Mouse (Mus musculus) CH12.LX (cell line): Measurements from ENCODE around the gene Anapc15. TPM values are rescaled to one million over a fixed set of nuclear protein-coding genes. Genes with fewer than 3 reads are reported as not detected.

Experiments used
- DNase-seq: peaks from one replicate; pipeline ENCODE4 v3.0.0-alpha.2; 2013; ENCODE audit errors: extremely low read depth
- H3K27ac ChIP-seq: 2 replicates; pipeline ENCODE4 v1.5.1; 2012; ENCODE audit warnings: low read depth, mild to moderate bottlenecking, control low read depth, moderate library complexity; ENCODE audit not compliant: insufficient read depth
- H3K27me3 ChIP-seq: replicated peaks from 2 replicates; pipeline ENCODE3; 2012; ENCODE audit warnings: inconsistent platforms
- H3K36me3 ChIP-seq, 2 experiments: replicated peaks in 1 of 2; 2 replicates each; pipeline versions ENCODE3 to v1.6.1; 2012; ENCODE audit warnings: inconsistent platforms in 1 of 2, low read length in 1 of 2, mild to moderate bottlenecking in 1 of 2, mixed read lengths in 1 of 2, moderate library complexity in 1 of 2; ENCODE audit not compliant: control insufficient read depth in 1 of 2, insufficient read depth in 1 of 2
- H3K4me1 ChIP-seq, 2 experiments: 2 replicates each; pipeline ENCODE4 v1.6.1; 2012; ENCODE audit warnings: inconsistent platforms in 1 of 2, moderate library complexity in 1 of 2; ENCODE audit not compliant: insufficient read depth in 2 of 2, control insufficient read depth in 1 of 2
- H3K4me2 ChIP-seq: 2 replicates; pipeline ENCODE4 v1.6.1; 2012; ENCODE audit warnings: low read depth, mild to moderate bottlenecking, control low read depth; ENCODE audit not compliant: poor library complexity, insufficient read depth, severe bottlenecking
- H3K4me3 ChIP-seq, 3 experiments: fragments of 150-350 bp in 1 of 3; sonication (generic) in 1 of 3; replicated peaks in 1 of 3; 2 replicates each; pipeline versions ENCODE3 to v1.5.1; 2011 to 2012; ENCODE audit warnings: low read depth in 2 of 3, low read length in 2 of 3, mild to moderate bottlenecking in 2 of 3, moderate library complexity in 2 of 3, control low read depth in 1 of 3, improper control_type of control experiment in 1 of 3, inconsistent platforms in 1 of 3, mixed read lengths in 1 of 3; ENCODE audit not compliant: poor library complexity in 1 of 3
- H3K79me2 ChIP-seq: replicated peaks from 2 replicates; pipeline ENCODE4 v1.6.1; 2012; ENCODE audit warnings: mild to moderate bottlenecking, moderate library complexity; ENCODE audit not compliant: control insufficient read depth, poor library complexity, insufficient read depth, severe bottlenecking; ENCODE audit errors: extremely low read depth
- H3K9ac ChIP-seq: 2 replicates; pipeline ENCODE4 v1.6.1; 2012; ENCODE audit warnings: low read depth, mild to moderate bottlenecking, control low read depth, moderate library complexity; ENCODE audit not compliant: insufficient read depth
- H3K9me3 ChIP-seq: replicated peaks from 2 replicates; pipeline ENCODE3; 2012; ENCODE audit warnings: low read length, inconsistent platforms, mixed read lengths
- BHLHE40 ChIP-seq: IDR thresholded peaks from 2 replicates; pipeline ENCODE4 v1.6.1; 2011; ENCODE audit warnings: mild to moderate bottlenecking, low read depth, low read length, improper control_type of control experiment
- CHD1 ChIP-seq: IDR thresholded peaks from 2 replicates; pipeline ENCODE4 v1.6.1; 2012; ENCODE audit warnings: low read depth, low read length, improper control_type of control experiment, inconsistent platforms
- E2F4 ChIP-seq: IDR thresholded peaks from 2 replicates; pipeline ENCODE4 v1.6.1; 2011; ENCODE audit warnings: low read depth, low read length, improper control_type of control experiment; ENCODE audit not compliant: insufficient replicate concordance
- ELF1 ChIP-seq: IDR thresholded peaks from 2 replicates; pipeline ENCODE4 v1.6.1; 2014; ENCODE audit warnings: low read depth, mild to moderate bottlenecking, inconsistent platforms, low read length, improper control_type of control experiment
- ETS1 ChIP-seq: conservative IDR thresholded peaks from 2 replicates; pipeline ENCODE4 v1.6.1; 2012; ENCODE audit warnings: low read depth, mild to moderate bottlenecking, inconsistent platforms, low read length, improper control_type of control experiment, moderate library complexity
- HCFC1 ChIP-seq: IDR thresholded peaks from 2 replicates; pipeline ENCODE4 v1.6.1; 2012; ENCODE audit warnings: low read depth, mild to moderate bottlenecking, inconsistent platforms, low read length, improper control_type of control experiment
- JUN ChIP-seq: IDR thresholded peaks from 2 replicates; pipeline ENCODE4 v1.6.1; 2011; ENCODE audit warnings: low read depth, mild to moderate bottlenecking, low read length, improper control_type of control experiment, moderate library complexity; ENCODE audit not compliant: insufficient read depth
- JUND ChIP-seq: conservative IDR thresholded peaks from 2 replicates; pipeline ENCODE4 v1.6.1; 2011; ENCODE audit warnings: low read depth, low read length, improper control_type of control experiment
- KAT2A ChIP-seq: IDR thresholded peaks from 2 replicates; pipeline ENCODE4 v1.6.1; 2012; ENCODE audit warnings: low read length, improper control_type of control experiment, inconsistent platforms; ENCODE audit not compliant: insufficient replicate concordance
- MEF2A ChIP-seq: IDR thresholded peaks from 2 replicates; pipeline ENCODE4 v1.6.1; 2014; ENCODE audit warnings: low read depth, mild to moderate bottlenecking, inconsistent platforms, low read length, improper control_type of control experiment, borderline replicate concordance
- MXI1 ChIP-seq: IDR thresholded peaks from 2 replicates; pipeline ENCODE4 v1.6.1; 2011; ENCODE audit warnings: mild to moderate bottlenecking, low read depth, low read length, improper control_type of control experiment
- MYC ChIP-seq: IDR thresholded peaks from 2 replicates; pipeline ENCODE4 v1.6.1; 2011; ENCODE audit warnings: low read depth, mild to moderate bottlenecking, improper control_type of control experiment, low read length
- NRF1 ChIP-seq: IDR thresholded peaks from 2 replicates; pipeline ENCODE4 v1.6.1; 2014; ENCODE audit warnings: low read depth, mild to moderate bottlenecking, inconsistent platforms, low read length, improper control_type of control experiment, moderate library complexity
- PAX5 ChIP-seq: IDR thresholded peaks from 2 replicates; pipeline ENCODE4 v1.6.1; 2012; ENCODE audit warnings: low read length, inconsistent platforms, mixed read lengths
- POLR2A ChIP-seq: IDR thresholded peaks from 2 replicates; pipeline ENCODE4 v1.6.1; 2011; ENCODE audit warnings: low read depth, mild to moderate bottlenecking, improper control_type of control experiment, low read length
- RAD21 ChIP-seq: IDR thresholded peaks from 2 replicates; pipeline ENCODE4 v1.6.1; 2011; ENCODE audit warnings: low read depth, mild to moderate bottlenecking, low read length, improper control_type of control experiment, moderate library complexity
- RCOR1 ChIP-seq: conservative IDR thresholded peaks from 2 replicates; pipeline ENCODE4 v1.6.1; 2012; ENCODE audit warnings: low read depth, mild to moderate bottlenecking, inconsistent platforms, low read length, improper control_type of control experiment
- SIN3A ChIP-seq: IDR thresholded peaks from 2 replicates; pipeline ENCODE4 v1.6.1; 2012; ENCODE audit warnings: low read length, improper control_type of control experiment, inconsistent platforms
- SMC3 ChIP-seq: IDR thresholded peaks from 2 replicates; pipeline ENCODE4 v1.6.1; 2011; ENCODE audit warnings: low read depth, low read length, improper control_type of control experiment
- TBP ChIP-seq: conservative IDR thresholded peaks from 2 replicates; pipeline ENCODE4 v1.6.1; 2011; ENCODE audit warnings: low read depth, low read length, improper control_type of control experiment
- TCF12 ChIP-seq: IDR thresholded peaks from 2 replicates; pipeline ENCODE4 v1.6.1; 2014; ENCODE audit warnings: low read depth, mild to moderate bottlenecking, inconsistent platforms, low read length, improper control_type of control experiment
- UBTF ChIP-seq: IDR thresholded peaks from 2 replicates; pipeline ENCODE4 v1.6.1; 2012; ENCODE audit warnings: low read depth, mild to moderate bottlenecking, inconsistent platforms, low read length, improper control_type of control experiment, moderate library complexity
- USF1 ChIP-seq: IDR thresholded peaks from 2 replicates; pipeline ENCODE4 v1.6.1; 2014; ENCODE audit warnings: low read depth, mild to moderate bottlenecking, inconsistent platforms, low read length, improper control_type of control experiment
- USF2 ChIP-seq: conservative IDR thresholded peaks from 2 replicates; pipeline ENCODE4 v1.6.1; 2011; ENCODE audit warnings: low read depth, low read length, improper control_type of control experiment
- ZC3H11A ChIP-seq: IDR thresholded peaks from 2 replicates; pipeline ENCODE4 v1.6.1; 2012; ENCODE audit warnings: low read depth, mild to moderate bottlenecking, inconsistent platforms, low read length, improper control_type of control experiment
- ZKSCAN1 ChIP-seq: IDR thresholded peaks from 2 replicates; pipeline ENCODE4 v1.6.1; 2012; ENCODE audit warnings: low read depth, inconsistent platforms, low read length, improper control_type of control experiment, borderline replicate concordance
- ZMIZ1 ChIP-seq: IDR thresholded peaks from 2 replicates; pipeline ENCODE4 v1.6.1; 2012; ENCODE audit warnings: low read depth, mild to moderate bottlenecking, inconsistent platforms, low read length, improper control_type of control experiment
- ZNF384 ChIP-seq: IDR thresholded peaks from 2 replicates; pipeline ENCODE4 v1.6.1; 2012; ENCODE audit warnings: low read depth, low read length, improper control_type of control experiment, inconsistent platforms
- dilution Hi-C: fragments of 300-500 bp; cut with MboI; formaldehyde crosslinking; loops from 2 replicates; pipeline ENCODE4 v1.14.3; 2020; ENCODE audit warnings: low sequenced_read_pairs; ENCODE audit not compliant: extremely low pct_unique_long_range_greater_than_20kb, extremely low pct_ligation_motif_present
- in situ Hi-C: fragments of 300-500 bp; cut with MboI; formaldehyde crosslinking; loops from 3 replicates; pipeline ENCODE4 v1.14.3; 2019; ENCODE audit warnings: low sequenced_read_pairs, low pct_ligation_motif_present, low pct_unique_long_range_greater_than_20kb, mixed read lengths
- polyA plus RNA-seq: library from polyadenylated mRNA; unstranded; fragments of >175 nt; gene quantifications from 2 replicates; pipeline ENCODE4 v1.2.1, GENCODE M21; 2012; ENCODE audit warnings: low read depth; ENCODE audit not compliant: insufficient read length
- total RNA-seq, 2 experiments: library from RNA; depleted of rRNA; stranded (reverse); fragments of 300-350 nt in 1 of 2; fragments of >200 nt in 1 of 2; gene quantifications; 2 replicates each; pipeline ENCODE4 v1.2.3; 2012 to 2014

Gene Anapc15
- total and polyA plus RNA-seq, 3 experiments, result 69.1 to 97.1 (median 90.6) TPM

DNA sequence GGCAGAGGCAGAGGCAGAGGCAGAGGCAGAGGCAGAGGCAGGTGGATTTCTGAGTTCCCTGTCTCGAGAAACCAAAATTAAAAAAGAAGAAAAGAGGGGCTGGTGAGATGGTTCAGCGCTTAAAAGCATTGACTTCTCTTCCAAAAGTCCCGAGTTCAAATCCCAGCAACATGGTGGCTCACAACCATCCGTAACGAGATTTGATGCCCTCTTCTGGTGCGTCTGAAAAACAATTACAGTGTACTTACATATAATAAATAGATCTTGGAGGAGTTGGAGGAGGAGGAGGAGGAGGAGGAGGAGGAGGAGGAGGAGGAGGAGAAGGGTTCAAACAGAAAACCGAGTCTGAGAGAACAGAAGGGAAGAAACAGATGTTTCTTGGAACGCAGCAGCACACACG lies 32.2 kb downstream of the Anapc15 start:
- Histone ChIP-seq H3K27ac (no peak overlapping the region), H3K79me2 (no peaks in the 10 kb centered on the region), H3K36me3 (peaks cover 6 to 26% of the 10 kb centered on the region in 2 experiments), H3K4me3 (peak overlapping the region; percentile 59 to 84 (median 62)), H3K9me3 (no peaks in the 10 kb centered on the region)
- no peak for DNase-seq
- dilution Hi-C loops, result no loop called here
- no peak for TF ChIP-seq ZC3H11A
- TF ChIP-seq USF1, result no peak
- no peak for TF ChIP-seq ZKSCAN1
- no peak for TF ChIP-seq JUND
- TF ChIP-seq POLR2A, result no peak
- TF ChIP-seq TBP, result no peak
- no peak for TF ChIP-seq PAX5
- no peak for TF ChIP-seq CHD1
- no peak for TF ChIP-seq SIN3A
- TF ChIP-seq MEF2A, result no peak
- no peak for TF ChIP-seq HCFC1
- TF ChIP-seq, all 38 proteins: peak for 0
- H3K4me2 ChIP-seq, result peak overlapping the region; percentile 16; the same call in 1 of the 2 replicates
- in situ Hi-C loops, result no loop called here
- H3K9ac ChIP-seq, result peak overlapping the region; percentile 68; the same call in 1 of the 2 replicates
- H3K27me3 ChIP-seq, result no peaks in the 10 kb centered on the region
- peaks cover 8 to 37% of the 10 kb centered on the region in 2 experiments for H3K4me1 ChIP-seq

DNA sequence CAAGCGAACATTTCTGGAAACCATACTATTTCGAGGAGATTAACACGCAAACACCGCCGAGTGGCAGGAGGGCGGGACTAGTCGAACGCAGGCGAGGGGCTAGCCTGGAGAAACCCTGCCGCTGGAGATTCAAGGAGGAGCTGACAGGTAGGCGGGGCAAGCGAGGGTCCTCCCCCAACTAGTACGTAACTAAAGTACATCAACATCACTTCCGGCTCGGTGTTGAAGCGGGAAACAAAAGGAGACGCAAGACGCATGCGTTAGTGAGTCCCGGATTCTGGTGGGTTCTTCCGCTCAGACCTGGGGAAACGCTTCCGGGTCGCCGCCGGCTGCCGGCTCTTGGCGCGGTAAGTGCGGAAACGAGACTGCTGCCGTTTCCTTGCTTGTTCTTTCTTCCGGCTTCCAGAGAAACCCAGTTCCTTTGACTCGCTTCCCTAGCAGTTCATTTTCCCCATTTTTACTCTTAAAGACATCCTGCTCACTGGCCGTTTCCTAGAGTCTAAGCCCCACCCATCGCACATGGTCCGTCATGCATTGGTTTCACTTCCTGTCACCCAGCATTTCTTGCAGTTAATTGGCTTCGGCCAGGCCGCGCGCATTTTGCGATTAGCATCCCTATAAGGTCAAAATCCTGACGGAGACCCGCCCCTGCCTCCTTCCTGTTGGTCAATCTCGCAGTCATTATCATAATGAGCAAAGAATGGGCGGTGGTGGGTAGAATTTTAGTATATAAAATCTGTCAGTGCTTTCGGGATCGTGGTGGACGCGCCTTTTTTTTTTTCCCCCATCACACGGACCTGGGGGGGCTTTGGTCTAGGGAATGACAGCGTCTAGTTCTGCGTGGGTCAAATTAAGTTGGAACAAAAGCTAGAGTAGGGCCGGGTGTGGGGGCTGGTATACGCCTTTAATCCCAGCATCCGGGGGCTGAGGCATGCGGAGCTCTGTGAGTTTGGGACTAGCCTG lies 32.9 kb downstream of the Anapc15 start:
- peak; percentile 99 for DNase-seq
- in situ Hi-C loops, result no loop called here
- dilution Hi-C loops, result no loop called here
- peak overlapping the region; percentile 62 to 84 (median 80) for H3K4me3 ChIP-seq
- H3K9ac ChIP-seq, result peak overlapping the region; percentile 95
- H3K4me1 ChIP-seq, result peaks cover 8 to 41% of the 10 kb centered on the region in 2 experiments
- H3K27me3 ChIP-seq, result no peaks in the 10 kb centered on the region
- H3K79me2 ChIP-seq, result no peaks in the 10 kb centered on the region
- H3K36me3 ChIP-seq, result peaks cover 6 to 32% of the 10 kb centered on the region in 2 experiments
- no peaks in the 10 kb centered on the region for H3K9me3 ChIP-seq
- peak overlapping the region; percentile 96 for H3K4me2 ChIP-seq
- peak overlapping the region; percentile 77 for H3K27ac ChIP-seq
- peak; percentile 88; the same call in 1 of the 2 replicates for TF ChIP-seq E2F4
- no peak for TF ChIP-seq UBTF
- no peak for TF ChIP-seq ZC3H11A
- TF ChIP-seq NRF1, result peak; percentile 97
- TF ChIP-seq POLR2A, result peak; percentile 80
- TF ChIP-seq ZKSCAN1, result no peak
- peak; percentile 93 for TF ChIP-seq ELF1
- no peak for TF ChIP-seq ETS1
- peak; percentile 81 for TF ChIP-seq BHLHE40
- TF ChIP-seq USF2, result no peak
- TF ChIP-seq RCOR1, result peak; percentile 85
- TF ChIP-seq ZNF384, result peak; percentile 66
- no peak for TF ChIP-seq RAD21
- peak; percentile 40 for TF ChIP-seq TCF12
- TF ChIP-seq MXI1, result peak; percentile 93
- peak; percentile 100 for TF ChIP-seq MYC
- TF ChIP-seq SMC3, result no peak
- peak; percentile 88 for TF ChIP-seq SIN3A
- peak; percentile 32; the same call in 1 of the 2 replicates for TF ChIP-seq USF1
- peak; percentile 95 for TF ChIP-seq KAT2A
- TF ChIP-seq TBP, result peak; percentile 78
- TF ChIP-seq MEF2A, result peak; percentile 3; the same call in 1 of the 2 replicates
- TF ChIP-seq ZMIZ1, result no peak
- peak; percentile 38; the same call in 1 of the 2 replicates for TF ChIP-seq JUN
